Mouse (Mus musculus): Measurements from ENCODE around the gene Spock2. TPM values are rescaled to one million over a fixed set of nuclear protein-coding genes. Genes with fewer than 3 reads are reported as not detected.
A peak's percentile ranks its signal among the peaks of the same experiment; 100 is the strongest.

The Spock2 gene
- 1.7 and 2.2 TPM in 2 replicates for polyA plus RNA-seq (2012; ENCODE audit: insufficient read depth, insufficient read length, missing spikeins)

DNA sequence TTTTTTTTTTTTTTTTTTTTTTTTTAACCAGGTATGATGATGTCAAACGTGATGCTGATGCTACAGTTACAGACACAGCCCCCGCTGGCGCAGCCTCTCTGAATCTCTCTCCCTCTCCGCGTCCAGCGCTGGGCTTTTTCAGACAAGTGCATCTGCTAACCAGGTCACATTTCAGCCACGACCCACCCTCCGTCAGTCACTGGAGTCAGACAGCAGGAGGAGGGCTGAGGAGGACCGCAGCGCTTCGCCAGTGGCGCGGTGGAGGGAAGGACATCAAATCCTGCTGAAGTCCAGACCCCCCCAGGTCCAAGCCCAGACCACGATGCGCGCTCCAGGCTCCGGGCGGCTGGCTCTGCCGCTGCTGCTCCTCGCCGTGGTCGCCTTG is at the start of gene Spock2:
Gene Spock2, plus strand, starts transcription at position 74 of the 385 bp plus-strand sequence.
- H3K4me1 ChIP-seq (ENCODE audit: control insufficient read depth, insufficient read depth, insufficient read length, low read length), result no peaks in the 10 kb centered on the region; the same call in 1 of the 2 replicates
- H3K27ac ChIP-seq (replicated peaks; ENCODE audit: low read depth, low read length), result no peak within 1 kb of the TSS
- peak within 1 kb of the TSS; percentile 53 for H3K4me3 ChIP-seq (ENCODE audit: insufficient read depth, low read depth, low read length)

DNA sequence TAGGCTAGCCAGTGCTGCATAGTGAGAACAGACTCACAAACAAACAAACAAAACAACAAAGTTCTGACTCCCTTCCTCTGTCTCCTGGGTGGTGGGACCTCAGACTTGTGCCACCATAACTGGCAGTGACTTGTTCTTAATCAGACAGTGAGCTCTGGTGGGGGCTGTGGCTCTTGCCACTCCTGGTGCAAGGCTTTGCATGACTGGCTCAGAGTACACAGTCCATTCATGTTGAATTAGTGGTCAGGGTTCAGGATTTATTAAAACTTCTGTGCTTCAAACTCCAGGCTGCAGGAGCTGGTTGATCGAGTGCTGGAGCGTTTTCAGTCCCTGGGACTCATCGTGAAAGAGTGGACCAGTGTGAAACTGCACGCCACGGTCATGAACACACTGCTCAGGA is 43.8 kb upstream of the Spock2 start:
- Histone ChIP-seq H3K27ac (replicated peaks; ENCODE audit: low read depth, low read length) (no peak overlapping the region), H3K4me1 (ENCODE audit: control insufficient read depth, insufficient read depth, insufficient read length, low read length) (no peaks in the 10 kb centered on the region), H3K4me3 (ENCODE audit: insufficient read depth, low read depth, low read length) (no peak overlapping the region)

DNA sequence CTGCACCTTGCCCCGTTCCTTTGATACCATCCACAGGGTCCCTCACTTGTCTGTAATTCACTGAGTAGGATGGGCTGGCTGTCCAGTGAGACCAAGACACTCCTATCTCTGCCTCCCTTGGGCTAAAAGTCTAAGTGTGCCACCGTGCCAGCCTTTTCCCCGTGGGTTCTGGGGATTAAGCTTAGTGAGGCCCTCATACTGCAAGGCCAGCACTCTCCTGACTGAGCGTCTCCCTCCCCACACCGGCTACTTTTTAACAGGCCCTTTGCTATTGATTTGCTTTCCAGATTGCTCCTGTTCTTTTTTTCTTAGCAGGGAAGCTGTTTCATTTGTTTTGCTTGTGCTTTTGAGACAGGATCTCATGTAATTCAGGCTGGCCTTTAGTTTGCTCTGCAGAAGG is 43.1 kb upstream of the Spock2 start:
- no peaks in the 10 kb centered on the region for H3K4me1 ChIP-seq (ENCODE audit: control insufficient read depth, insufficient read depth, insufficient read length, low read length)
- no peak overlapping the region for H3K4me3 ChIP-seq (ENCODE audit: insufficient read depth, low read depth, low read length)
- no peak overlapping the region for H3K27ac ChIP-seq (replicated peaks; ENCODE audit: low read depth, low read length)

DNA sequence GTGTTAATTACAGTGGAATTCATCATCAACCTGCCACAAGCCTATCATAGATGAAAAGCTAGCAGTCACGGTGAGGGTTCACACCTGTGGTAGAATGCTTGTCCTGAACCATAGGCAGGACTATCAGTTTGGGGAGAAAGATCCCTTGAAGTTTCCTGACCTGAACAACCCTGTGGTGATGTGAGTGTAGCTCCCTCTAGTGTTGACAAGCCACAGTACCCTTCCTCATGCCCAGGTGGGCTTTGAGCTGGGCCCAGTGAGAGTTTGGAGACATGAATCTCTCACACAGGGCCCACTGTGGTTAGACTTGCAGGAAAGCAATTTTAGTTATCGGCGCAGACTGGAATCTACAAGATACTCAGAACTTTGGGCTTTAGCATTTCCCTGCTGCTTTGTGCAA is 39.5 kb upstream of the Spock2 start:
- no peaks in the 10 kb centered on the region for H3K4me1 ChIP-seq (ENCODE audit: control insufficient read depth, insufficient read depth, insufficient read length, low read length)
- H3K27ac ChIP-seq (replicated peaks; ENCODE audit: low read depth, low read length), result no peak overlapping the region

DNA sequence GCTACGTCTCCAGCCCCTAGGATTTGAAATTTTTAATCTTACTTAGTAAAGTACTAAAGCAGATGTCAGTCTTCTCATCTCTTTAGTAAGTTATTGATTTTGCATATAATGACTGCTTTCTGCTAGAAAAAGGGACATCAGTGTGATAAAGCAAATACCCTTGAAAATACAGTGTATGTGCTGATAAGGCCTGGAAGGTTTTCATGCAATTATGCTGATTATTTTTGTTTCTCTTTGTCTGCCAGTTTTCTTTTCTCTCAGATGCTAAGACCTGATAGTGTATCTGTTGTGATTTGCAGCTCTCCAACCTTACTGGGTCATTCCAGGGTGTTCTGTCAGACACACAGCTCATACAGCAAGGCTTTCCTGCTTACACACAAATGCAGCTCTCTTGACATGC is 30.9 kb upstream of the Spock2 start:
- 0 out of 2 replicates have a peak, but pooled peaks cover 6% of the 10 kb centered on the region for H3K4me1 ChIP-seq (ENCODE audit: control insufficient read depth, insufficient read depth, insufficient read length, low read length)
- H3K4me3 ChIP-seq (ENCODE audit: insufficient read depth, low read depth, low read length), result no peak overlapping the region
- H3K27ac ChIP-seq (replicated peaks; ENCODE audit: low read depth, low read length), result no peak overlapping the region

More for the DNA sequence above, 39.5 kb upstream of the Spock2 start:
- H3K4me3 ChIP-seq (ENCODE audit: insufficient read depth, low read depth, low read length), result no peak overlapping the region

DNA sequence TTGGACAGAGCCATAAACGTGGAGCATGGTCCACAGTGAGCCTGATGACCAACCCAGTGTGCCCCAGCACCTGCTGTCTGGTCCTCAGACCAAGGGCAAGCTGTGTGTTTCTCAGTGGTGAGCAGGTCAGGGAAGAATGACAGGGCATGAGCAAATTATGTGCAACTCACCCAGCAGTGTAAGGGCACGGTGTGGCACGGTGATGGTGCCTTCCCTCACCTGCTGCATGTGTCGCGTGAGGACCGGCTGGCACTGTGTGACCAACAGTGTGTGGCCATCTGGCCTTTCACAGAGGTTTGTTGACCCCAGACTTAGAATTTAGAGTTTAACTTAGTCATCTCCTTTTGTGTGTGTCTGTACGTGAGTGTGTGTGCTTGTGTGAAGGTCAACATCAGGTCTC is 28.8 kb upstream of the Spock2 start:
- no peak overlapping the region for H3K27ac ChIP-seq (replicated peaks; ENCODE audit: low read depth, low read length)
- no peak overlapping the region for H3K4me3 ChIP-seq (ENCODE audit: insufficient read depth, low read depth, low read length)

DNA sequence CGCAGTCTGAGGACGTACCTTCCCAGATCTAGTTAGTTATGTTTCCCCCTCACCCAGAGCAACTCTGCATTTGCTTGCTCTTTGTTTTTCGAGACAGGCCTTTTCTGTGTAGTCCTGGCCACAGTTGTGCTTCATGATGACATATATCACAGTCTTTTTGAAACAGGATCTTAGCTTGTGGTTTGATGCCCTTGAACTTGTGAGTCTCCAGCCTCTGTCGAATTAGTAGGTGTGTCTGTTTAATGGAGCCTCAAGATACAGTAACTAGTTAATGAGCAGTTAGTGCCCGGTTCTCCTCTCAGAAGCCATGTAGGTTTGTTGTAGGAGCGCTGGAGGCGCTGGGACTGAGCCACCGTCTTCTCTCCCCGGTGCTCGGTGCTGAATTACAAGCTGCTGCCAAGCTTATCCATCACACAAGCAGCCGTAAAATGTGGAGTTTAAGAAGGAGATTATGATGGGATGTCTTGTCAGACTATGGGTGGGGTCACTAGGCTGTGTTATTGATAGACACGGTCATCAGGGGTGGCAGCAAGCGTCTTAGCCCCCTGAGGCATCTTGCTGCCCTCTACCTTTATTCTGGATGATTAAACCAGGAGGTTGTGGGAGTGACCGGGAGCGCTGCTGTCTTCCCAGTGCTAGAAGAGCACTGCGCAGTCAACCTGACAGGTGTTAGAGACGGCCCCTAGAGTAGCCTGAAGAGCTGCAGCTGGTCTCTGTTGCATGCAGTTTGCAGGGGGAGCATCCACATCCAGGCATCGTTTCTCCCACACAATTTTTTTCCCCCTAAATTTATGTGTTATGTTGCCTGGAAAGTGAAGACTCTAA is 28.1 kb upstream of the Spock2 start:
- Histone ChIP-seq H3K4me1 (ENCODE audit: control insufficient read depth, insufficient read depth, insufficient read length, low read length) (peaks cover 19% of the 10 kb centered on the region), H3K27ac (replicated peaks; ENCODE audit: low read depth, low read length) (no peak overlapping the region)

More for the DNA sequence above, 28.8 kb upstream of the Spock2 start:
- H3K4me1 ChIP-seq (ENCODE audit: control insufficient read depth, insufficient read depth, insufficient read length, low read length), result peaks cover 16% of the 10 kb centered on the region

DNA sequence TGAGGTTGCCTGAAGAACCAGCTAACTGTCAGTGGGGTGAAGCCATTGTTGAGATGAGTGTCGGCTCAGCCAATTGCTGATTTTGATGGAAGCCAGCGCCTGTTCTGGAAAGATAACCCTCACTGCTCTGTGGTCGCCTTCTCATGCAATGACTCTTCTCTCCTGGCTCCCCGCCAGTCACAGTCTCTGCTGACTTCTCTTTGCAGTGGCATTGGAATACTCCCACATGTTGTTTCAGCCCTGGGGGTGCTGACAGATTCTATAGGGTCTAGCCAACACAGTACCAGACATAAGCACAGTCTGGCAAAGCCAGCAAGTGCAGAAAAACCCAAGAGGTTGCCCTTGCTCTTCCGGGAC is 27.5 kb upstream of the Spock2 start:
- peaks cover 19% of the 10 kb centered on the region for H3K4me1 ChIP-seq (ENCODE audit: control insufficient read depth, insufficient read depth, insufficient read length, low read length)
- H3K27ac ChIP-seq (replicated peaks; ENCODE audit: low read depth, low read length), result no peak overlapping the region

More for the DNA sequence above, 28.1 kb upstream of the Spock2 start:
- no peak overlapping the region for H3K4me3 ChIP-seq (ENCODE audit: insufficient read depth, low read depth, low read length)

DNA sequence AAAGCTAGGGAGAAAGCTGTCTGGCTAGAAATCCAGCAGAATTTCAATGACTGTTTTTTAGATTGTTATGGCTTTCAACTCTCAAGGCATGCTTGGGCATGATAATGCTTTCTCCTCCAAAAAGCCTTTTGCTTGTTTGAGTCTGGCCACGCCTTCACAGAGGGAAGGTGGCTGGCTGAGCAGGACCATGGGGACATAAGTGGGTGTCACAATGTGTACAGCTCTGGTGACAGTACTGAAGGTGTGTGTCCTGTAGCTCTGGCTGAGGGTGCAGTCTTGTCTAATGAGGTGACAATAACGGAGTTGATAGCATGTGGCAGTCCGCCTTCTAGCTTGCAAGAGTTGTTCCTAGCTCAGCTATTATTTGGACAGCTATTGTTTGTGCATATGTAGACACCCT is 25.8 kb upstream of the Spock2 start:
- H3K4me1 ChIP-seq (ENCODE audit: control insufficient read depth, insufficient read depth, insufficient read length, low read length), result peaks cover 19% of the 10 kb centered on the region
- H3K4me3 ChIP-seq (ENCODE audit: insufficient read depth, low read depth, low read length), result no peak overlapping the region
- H3K27ac ChIP-seq (replicated peaks; ENCODE audit: low read depth, low read length), result no peak overlapping the region

More for the DNA sequence above, 27.5 kb upstream of the Spock2 start:
- H3K4me3 ChIP-seq (ENCODE audit: insufficient read depth, low read depth, low read length), result no peak overlapping the region

DNA sequence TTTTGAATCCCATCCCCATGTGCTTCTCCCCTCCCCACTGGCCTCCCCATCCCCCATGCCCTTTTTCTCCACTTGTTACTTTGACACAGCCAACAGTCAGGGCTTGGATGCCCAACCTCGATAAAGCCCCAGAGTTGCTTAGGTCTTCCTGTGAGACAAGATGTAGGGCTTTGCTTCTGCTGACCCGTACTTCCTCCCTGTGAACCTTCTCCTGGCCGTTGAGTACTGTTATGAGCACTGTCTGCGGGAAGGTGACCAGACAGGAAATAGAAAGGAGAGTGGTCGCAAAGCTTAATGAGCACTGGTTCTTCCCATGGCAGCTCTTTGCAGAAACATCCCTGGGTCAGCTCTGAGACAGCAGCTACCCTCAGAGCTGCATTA is 25.4 kb upstream of the Spock2 start:
- H3K4me1 ChIP-seq (ENCODE audit: control insufficient read depth, insufficient read depth, insufficient read length, low read length), result peaks cover 19% of the 10 kb centered on the region
- H3K4me3 ChIP-seq (ENCODE audit: insufficient read depth, low read depth, low read length), result no peak overlapping the region
- no peak overlapping the region for H3K27ac ChIP-seq (replicated peaks; ENCODE audit: low read depth, low read length)

DNA sequence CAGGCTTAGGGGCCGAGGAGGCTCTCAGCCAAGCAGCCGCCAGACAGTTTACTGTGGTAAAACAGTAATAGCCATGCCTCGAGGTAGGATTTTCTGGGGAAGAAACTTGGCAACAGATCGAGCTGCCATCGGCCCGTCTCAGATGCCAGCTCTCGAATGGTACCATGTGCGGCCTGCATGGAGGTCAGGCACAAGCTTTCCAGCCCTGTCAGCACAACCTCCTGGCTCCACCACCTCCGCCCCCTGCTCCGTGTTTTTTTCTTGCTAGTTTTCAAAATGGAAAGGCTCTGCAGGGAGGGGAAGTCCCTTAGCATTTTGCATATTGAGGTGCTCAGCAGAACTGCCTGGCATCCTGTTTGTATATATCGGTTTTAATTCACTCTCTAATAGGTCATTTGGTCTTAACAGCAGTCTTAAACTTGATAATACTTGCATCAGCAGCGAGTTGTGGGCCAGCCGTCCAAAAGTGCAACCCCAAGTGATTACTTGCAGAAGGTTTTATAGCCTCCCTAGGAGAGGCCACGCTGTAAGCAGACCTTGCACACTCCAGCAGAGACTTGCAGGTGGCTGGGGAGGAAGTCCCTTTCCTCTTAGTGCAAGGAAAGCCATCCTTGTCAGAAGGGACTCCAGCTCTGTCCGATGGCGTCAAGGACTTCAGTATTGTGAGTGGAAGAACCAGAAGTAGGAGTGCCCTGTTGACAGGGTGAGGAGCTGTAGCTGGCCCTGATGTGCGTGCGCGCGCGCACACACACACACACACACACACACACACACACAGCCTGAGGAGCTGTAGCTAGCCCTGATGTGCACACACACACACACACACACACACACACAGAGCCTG is 24.8 kb upstream of the Spock2 start:
- Histone ChIP-seq H3K27ac (replicated peaks; ENCODE audit: low read depth, low read length) (no peak overlapping the region; the same call in 1 of the 2 replicates), H3K4me1 (ENCODE audit: control insufficient read depth, insufficient read depth, insufficient read length, low read length) (peaks cover 19% of the 10 kb centered on the region), H3K4me3 (ENCODE audit: insufficient read depth, low read depth, low read length) (no peak overlapping the region)

DNA sequence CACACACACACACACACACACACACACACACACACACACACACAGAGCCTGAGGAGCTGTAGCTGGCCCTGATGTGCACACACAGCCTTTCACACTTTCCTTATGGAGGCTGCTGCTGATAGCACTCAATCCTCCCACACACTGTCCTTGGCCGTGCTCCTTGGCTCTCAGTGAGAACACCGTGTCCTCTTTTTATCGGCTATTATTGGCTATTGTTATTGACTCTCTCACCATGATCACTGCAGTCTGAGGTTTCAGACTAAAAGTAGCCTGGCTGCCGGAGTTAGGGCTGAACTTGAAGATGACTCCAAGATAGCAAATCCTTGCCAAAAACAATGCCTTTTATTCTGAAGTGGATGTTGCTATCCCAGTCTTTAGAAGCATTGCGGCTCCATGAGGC is 24.1 kb upstream of the Spock2 start:
- H3K4me1 ChIP-seq (ENCODE audit: control insufficient read depth, insufficient read depth, insufficient read length, low read length), result peaks cover 19% of the 10 kb centered on the region
- no peak overlapping the region for H3K4me3 ChIP-seq (ENCODE audit: insufficient read depth, low read depth, low read length)
- 0 out of 2 replicates have a peak overlapping the region, but pooled peaks have one; percentile 23 for H3K27ac ChIP-seq (replicated peaks; ENCODE audit: low read depth, low read length)

DNA sequence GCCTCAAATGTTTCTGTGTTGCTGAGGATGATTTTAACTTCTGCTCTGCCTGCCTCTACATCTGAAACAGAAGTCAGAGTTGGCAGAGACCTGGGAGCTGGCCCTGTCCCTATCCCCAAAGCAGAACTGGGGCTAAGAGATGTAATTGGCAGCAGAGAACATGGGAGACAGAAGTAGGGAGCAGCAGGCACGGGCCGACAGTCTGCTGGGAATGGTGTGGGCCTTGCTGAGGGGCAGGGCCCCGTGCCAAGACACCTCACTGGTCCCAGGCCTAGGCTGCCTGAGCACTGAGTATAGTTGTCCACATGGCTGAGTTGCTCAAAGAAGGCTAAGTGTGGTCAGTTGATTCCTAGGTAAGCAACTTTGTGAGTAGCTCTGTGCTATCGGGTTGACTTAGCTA is 22.0 kb upstream of the Spock2 start:
- no peak overlapping the region for H3K4me3 ChIP-seq (ENCODE audit: insufficient read depth, low read depth, low read length)
- H3K27ac ChIP-seq (replicated peaks; ENCODE audit: low read depth, low read length), result no peak overlapping the region
- H3K4me1 ChIP-seq (ENCODE audit: control insufficient read depth, insufficient read depth, insufficient read length, low read length), result peaks cover 13% of the 10 kb centered on the region

DNA sequence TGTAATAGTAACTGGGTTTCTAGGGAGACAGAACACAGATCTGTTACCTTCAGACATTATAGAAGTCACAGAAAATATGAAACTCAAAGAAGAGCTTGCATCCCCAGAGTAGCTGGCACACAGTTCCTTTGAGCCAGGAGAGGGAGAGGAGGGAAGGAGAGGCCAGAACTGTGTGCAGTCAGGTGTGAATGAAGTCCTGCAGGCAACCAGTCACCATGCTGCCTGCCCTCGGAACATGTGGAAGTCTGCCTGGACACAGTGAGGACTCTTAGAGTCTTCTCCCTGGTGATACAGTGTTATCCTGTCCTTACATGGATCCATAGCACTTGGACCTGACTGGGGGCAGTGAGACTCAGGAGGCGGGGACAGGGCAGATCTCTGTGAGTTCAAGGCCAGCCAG is 13.7 kb upstream of the Spock2 start:
- no peak overlapping the region for H3K27ac ChIP-seq (replicated peaks; ENCODE audit: low read depth, low read length)
- H3K4me3 ChIP-seq (ENCODE audit: insufficient read depth, low read depth, low read length), result no peak overlapping the region
- no peaks in the 10 kb centered on the region for H3K4me1 ChIP-seq (ENCODE audit: control insufficient read depth, insufficient read depth, insufficient read length, low read length)

DNA sequence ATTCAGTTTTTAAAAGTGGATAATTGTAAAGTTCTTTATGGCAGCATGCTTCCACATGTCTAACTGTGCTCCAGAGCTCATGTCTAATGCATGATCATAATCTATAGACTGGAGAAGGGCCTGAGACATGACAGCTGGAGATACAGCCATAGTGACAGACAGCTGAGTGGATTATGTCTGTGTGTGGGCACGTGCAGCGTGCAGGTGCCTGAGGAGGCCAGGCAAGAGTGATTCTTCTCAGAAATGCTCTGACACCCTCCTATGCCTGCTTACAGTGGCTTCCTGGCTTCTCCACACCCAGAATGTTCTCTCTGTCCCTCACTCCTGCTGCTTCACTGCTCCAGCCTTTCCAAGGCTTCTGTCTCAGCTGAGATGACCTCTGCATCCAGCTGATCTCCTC is 12.3 kb upstream of the Spock2 start:
- H3K4me1 ChIP-seq (ENCODE audit: control insufficient read depth, insufficient read depth, insufficient read length, low read length), result no peaks in the 10 kb centered on the region
- no peak overlapping the region for H3K27ac ChIP-seq (replicated peaks; ENCODE audit: low read depth, low read length)
- H3K4me3 ChIP-seq (ENCODE audit: insufficient read depth, low read depth, low read length), result no peak overlapping the region

All from brown adipose tissue, adult 24 weeks (tissue).